Mouse (Mus musculus) mouse trophoblast stem cell (cell line): ENCODE results near the gene Pramel6.
"Not testable (repeated sequence)": the region's sequence is repeated elsewhere in the genome, so short reads cannot be mapped to it uniquely, and the experiment has no call there.

Experiments
- in situ Hi-C, 2 experiments: fragments of 300-500 bp; cut with MseI, MboI; formaldehyde crosslinking; loops; 2 replicates in 1 of 2; 3 replicates in 1 of 2; pipeline ENCODE4 v1.15.1; 2025

Pramel6 gene

GRCm38 (mm10) chr2:87506265-87506664, at the start of gene Pramel6:
Pramel6 (plus strand) TSS chr2:87506565.
- in situ Hi-C loops, result no loop called here

- in situ Hi-C loops, result no loop called here
Observed at GRCm38 (mm10) chr2:87461769-87462168, 44.6 kb upstream of the Pramel6 start.

GRCm38 (mm10) chr2:87480207-87480606, 26.2 kb upstream of the Pramel6 start:
- in situ Hi-C loops, result no loop called here

- in situ Hi-C loops, result no loop called here
Observed at GRCm38 (mm10) chr2:87481158-87481557, 25.2 kb upstream of the Pramel6 start.

- in situ Hi-C loops, result no loop called here
Observed at GRCm38 (mm10) chr2:87482276-87482675, 24.1 kb upstream of the Pramel6 start.

GRCm38 (mm10) chr2:87496993-87497392, 9.4 kb upstream of the Pramel6 start, which contains the start of gene Pramel7:
Pramel7 (minus strand) TSS chr2:87497093.
- in situ Hi-C loops, result not testable (repeated sequence)

GRCm38 (mm10) chr2:87515046-87515445, 8.7 kb downstream of the Pramel6 start:
- in situ Hi-C loops, result no loop called here

GRCm38 (mm10) chr2:87515457-87516060, 9.2 kb downstream of the Pramel6 start:
- in situ Hi-C loops, result no loop called here

GRCm38 (mm10) chr2:87516581-87516980, 10.2 kb downstream of the Pramel6 start:
- in situ Hi-C loops, result no loop called here

- in situ Hi-C loops, result no loop called here
Observed at GRCm38 (mm10) chr2:87520651-87521050, 14.3 kb downstream of the Pramel6 start.

GRCm38 (mm10) chr2:87525899-87526616, 19.7 kb downstream of the Pramel6 start:
- in situ Hi-C loops, result not testable (repeated sequence)

GRCm38 (mm10) chr2:87531496-87531895, 25.1 kb downstream of the Pramel6 start, which contains the start of gene Olfr153:
Olfr153 (plus strand) TSS chr2:87531796.
- in situ Hi-C loops, result no loop called here

- in situ Hi-C loops, result no loop called here
Observed at GRCm38 (mm10) chr2:87534826-87535225, 28.5 kb downstream of the Pramel6 start.

- in situ Hi-C loops, result no loop called here
Observed at GRCm38 (mm10) chr2:87545442-87545841, 39.1 kb downstream of the Pramel6 start, which contains the start of gene Olfr1128. Olfr1128 (minus strand) TSS chr2:87545542.
